Mouse (Mus musculus): ENCODE data around the gene Gcdh. TPM values are rescaled to one million over a fixed set of nuclear protein-coding genes. Genes with fewer than 3 reads are reported as not detected.

Gcdh gene
- polyA plus RNA-seq, 2 experiments = 31.4 to 38.9 TPM

DNA sequence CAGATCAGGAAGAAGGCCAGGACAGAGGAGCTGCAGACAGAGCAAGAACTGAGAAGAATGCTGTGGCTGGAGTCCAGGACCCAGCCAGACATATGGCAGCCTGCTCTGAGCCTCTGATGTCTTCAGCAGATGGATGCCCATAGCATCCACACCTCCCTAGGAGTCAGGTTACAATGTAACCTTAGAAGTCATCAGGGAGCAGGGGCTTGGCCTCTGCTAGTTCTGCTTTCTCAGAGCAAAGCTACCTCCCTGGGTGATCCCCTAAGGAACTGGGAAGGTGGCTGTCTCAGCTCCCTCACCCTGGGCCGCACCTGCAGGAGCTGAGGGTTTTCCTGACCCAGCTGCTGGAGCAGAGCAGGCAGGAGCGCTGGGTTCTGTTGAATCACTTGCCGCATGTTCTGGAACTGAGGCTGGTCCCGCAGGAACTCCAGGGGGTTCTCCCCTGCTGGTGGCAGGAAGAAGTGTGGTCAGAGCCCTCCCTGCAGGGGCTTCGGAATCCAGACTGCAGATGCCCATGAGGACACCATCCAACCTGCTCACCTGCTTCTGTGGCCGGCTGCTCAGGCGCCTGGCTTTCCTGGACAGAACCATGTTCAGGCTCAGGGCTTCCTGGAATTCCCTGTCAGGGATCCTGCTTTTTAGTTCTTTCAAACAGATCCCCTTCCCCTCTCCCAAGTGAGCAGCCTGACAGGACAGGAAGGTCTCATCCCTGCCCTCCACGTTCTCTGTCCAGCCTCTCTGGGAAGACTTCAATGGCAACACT, 56.4 kb downstream of the Gcdh start:
- peak overlapping the region; percentile 97 for H3K27ac ChIP-seq
- no peaks in the 10 kb centered on the region for H3K9me3 ChIP-seq (ENCODE audit: control insufficient read depth, low read length)
- ATAC-seq (ENCODE audit: insufficient read depth) (no peak), DNase-seq (ENCODE audit: low read depth in 3 of 3, low spot score in 3 of 3) (no peak)
- no peak for TF ChIP-seq EP300 (IDR thresholded peaks at IDR 0.05; ENCODE audit: low read depth)
- peak; percentile 52 for TF ChIP-seq CTCF (IDR thresholded peaks at IDR 0.05; ENCODE audit: low read depth)
- peak overlapping the region; percentile 96 for H3K9ac ChIP-seq (replicated peaks)
- peak overlapping the region; percentile 74 to 82 for H3K4me3 ChIP-seq (ENCODE audit: insufficient read depth in 1 of 2, low read depth in 2 of 2, low read length in 2 of 2)
- peaks cover 62% of the 10 kb centered on the region for H3K36me3 ChIP-seq (replicated peaks; ENCODE audit: control insufficient read depth, insufficient read depth, low read depth)
- H3K4me1 ChIP-seq (replicated peaks; ENCODE audit: control insufficient read depth in 2 of 2, insufficient read depth in 2 of 2, low read length in 1 of 2) = peaks cover 39 to 64% of the 10 kb centered on the region in 2 experiments
- peak overlapping the region; percentile 73 for H3K4me2 ChIP-seq (ENCODE audit: low read depth)
- WGBS (ENCODE audit: insufficient replicate concordance) = 78% methylated on average over 8 of the region's 8 CpGs
- H3K27me3 ChIP-seq (ENCODE audit: control insufficient read depth, insufficient read depth, low read length) = no peaks in the 10 kb centered on the region

Small RNAs within 50 kb of the gene (microRNA-seq; reads per million reads assigned to microRNA genes)
- not detected for gene Gm24197
- 4.2 reads per million, percentile 3 among the genes with 10 or more reads in this experiment for gene Mir7069

Other genes with a start within 250 kb of the Gcdh start
Only the 30 nearest of the 32 such genes appear.
- 37.5 and 37.6 TPM in 2 replicates for gene Trmt1, start 207.6 kb downstream of the Gcdh start, polyA plus RNA-seq (2012; rRNA removed)
- 27.4 and 34.1 TPM in 2 replicates for gene Trmt1, start 207.6 kb downstream of the Gcdh start, polyA plus RNA-seq (2014; fragmentation: Nextera tagmentation; extraction: Ambion mirVana)
- 19.0 and 21.2 TPM in 2 replicates for gene Nacc1, start 206.1 kb downstream of the Gcdh start, polyA plus RNA-seq (2012; rRNA removed)
- gene Nacc1, start 206.1 kb downstream of the Gcdh start, polyA plus RNA-seq (2014; fragmentation: Nextera tagmentation; extraction: Ambion mirVana) = 6.3 and 7.6 TPM in 2 replicates
- 45.4 and 46.2 TPM in 2 replicates for gene Lyl1, start 192.5 kb downstream of the Gcdh start, polyA plus RNA-seq (2012; rRNA removed)
- gene Lyl1, start 192.5 kb downstream of the Gcdh start, polyA plus RNA-seq (2014; fragmentation: Nextera tagmentation; extraction: Ambion mirVana) = 55.6 and 57.7 TPM in 2 replicates
- 10.9 and 11.9 TPM in 2 replicates for gene G430095P16Rik, start 170.9 kb downstream of the Gcdh start, polyA plus RNA-seq (2012; rRNA removed)
- gene G430095P16Rik, start 170.9 kb downstream of the Gcdh start, polyA plus RNA-seq (2014; fragmentation: Nextera tagmentation; extraction: Ambion mirVana) = 8.3 and 10.3 TPM in 2 replicates
- gene Nfix, start 93.6 kb downstream of the Gcdh start, polyA plus RNA-seq (2012; rRNA removed) = 1.2 and 1.4 TPM in 2 replicates
- gene Nfix, start 93.6 kb downstream of the Gcdh start, polyA plus RNA-seq (2014; fragmentation: Nextera tagmentation; extraction: Ambion mirVana) = 2.5 and 3.1 TPM in 2 replicates
- gene Dand5, start 71.1 kb downstream of the Gcdh start, polyA plus RNA-seq (2012; rRNA removed) = 1.9 TPM in 2 replicates
- 2.5 and 2.7 TPM in 2 replicates for gene Dand5, start 71.1 kb downstream of the Gcdh start, polyA plus RNA-seq (2014; fragmentation: Nextera tagmentation; extraction: Ambion mirVana)
- gene Gadd45gip1, start 62.4 kb downstream of the Gcdh start, polyA plus RNA-seq (2012; rRNA removed) = 24.4 and 31.0 TPM in 2 replicates
- gene Gadd45gip1, start 62.4 kb downstream of the Gcdh start, polyA plus RNA-seq (2014; fragmentation: Nextera tagmentation; extraction: Ambion mirVana) = 50.2 and 55.7 TPM in 2 replicates
- gene Rad23a, start 53.3 kb downstream of the Gcdh start, polyA plus RNA-seq (2012; rRNA removed) = 139 and 184 TPM in 2 replicates
- 258 and 279 TPM in 2 replicates for gene Rad23a, start 53.3 kb downstream of the Gcdh start, polyA plus RNA-seq (2014; fragmentation: Nextera tagmentation; extraction: Ambion mirVana)
- 144 and 262 TPM in 2 replicates for gene Calr, start 47.0 kb downstream of the Gcdh start, polyA plus RNA-seq (2012; rRNA removed)
- gene Calr, start 47.0 kb downstream of the Gcdh start, polyA plus RNA-seq (2014; fragmentation: Nextera tagmentation; extraction: Ambion mirVana) = 348 and 351 TPM in 2 replicates
- 53.5 and 54.8 TPM in 2 replicates for gene Farsa, start 36.9 kb downstream of the Gcdh start, polyA plus RNA-seq (2012; rRNA removed)
- gene Farsa, start 36.9 kb downstream of the Gcdh start, polyA plus RNA-seq (2014; fragmentation: Nextera tagmentation; extraction: Ambion mirVana) = 45.8 and 48.7 TPM in 2 replicates
- gene Syce2, start 21.8 kb downstream of the Gcdh start, polyA plus RNA-seq (2012; rRNA removed) = 16.7 and 26.4 TPM in 2 replicates
- gene Syce2, start 21.8 kb downstream of the Gcdh start, polyA plus RNA-seq (2014; fragmentation: Nextera tagmentation; extraction: Ambion mirVana) = 78.2 and 80.2 TPM in 2 replicates
- 209 and 251 TPM in 2 replicates for gene Klf1, start 8.0 kb upstream of the Gcdh start, polyA plus RNA-seq (2012; rRNA removed)
- 522 and 566 TPM in 2 replicates for gene Klf1, start 8.0 kb upstream of the Gcdh start, polyA plus RNA-seq (2014; fragmentation: Nextera tagmentation; extraction: Ambion mirVana)
- gene Dnase2a, start 14.6 kb upstream of the Gcdh start, polyA plus RNA-seq (2012; rRNA removed) = 9.6 and 11.0 TPM in 2 replicates
- gene Dnase2a, start 14.6 kb upstream of the Gcdh start, polyA plus RNA-seq (2014; fragmentation: Nextera tagmentation; extraction: Ambion mirVana) = 8.4 and 8.5 TPM in 2 replicates
- gene Mast1, start 43.4 kb upstream of the Gcdh start, polyA plus RNA-seq (2012; rRNA removed) = 0.06 and 0.21 TPM in 2 replicates
- gene Mast1, start 43.4 kb upstream of the Gcdh start, polyA plus RNA-seq (2014; fragmentation: Nextera tagmentation; extraction: Ambion mirVana) = 0.08 and 0.14 TPM in 2 replicates
- 0.03 TPM in 1 of 2 replicates, not detected in the other for gene Rtbdn, start 53.1 kb upstream of the Gcdh start, polyA plus RNA-seq (2012; rRNA removed)
- gene Rtbdn, start 53.1 kb upstream of the Gcdh start, polyA plus RNA-seq (2014; fragmentation: Nextera tagmentation; extraction: Ambion mirVana) = not detected in 2 replicates
- not detected in 2 replicates for gene Gm49661, start 75.5 kb upstream of the Gcdh start, polyA plus RNA-seq (2012; rRNA removed)
- not detected in 2 replicates for gene Gm49661, start 75.5 kb upstream of the Gcdh start, polyA plus RNA-seq (2014; fragmentation: Nextera tagmentation; extraction: Ambion mirVana)
- gene Prdx2, start 75.7 kb upstream of the Gcdh start, polyA plus RNA-seq (2012; rRNA removed) = 1,117 and 1,155 TPM in 2 replicates
- gene Prdx2, start 75.7 kb upstream of the Gcdh start, polyA plus RNA-seq (2014; fragmentation: Nextera tagmentation; extraction: Ambion mirVana) = 2,207 and 2,282 TPM in 2 replicates
- 49.3 and 56.2 TPM in 2 replicates for gene Rnaseh2a, start 75.8 kb upstream of the Gcdh start, polyA plus RNA-seq (2012; rRNA removed)
- gene Rnaseh2a, start 75.8 kb upstream of the Gcdh start, polyA plus RNA-seq (2014; fragmentation: Nextera tagmentation; extraction: Ambion mirVana) = 107 and 125 TPM in 2 replicates
- 8.3 and 10.5 TPM in 2 replicates for gene Junb, start 84.8 kb upstream of the Gcdh start, polyA plus RNA-seq (2012; rRNA removed)
- 10.5 and 11.2 TPM in 2 replicates for gene Junb, start 84.8 kb upstream of the Gcdh start, polyA plus RNA-seq (2014; fragmentation: Nextera tagmentation; extraction: Ambion mirVana)
- 2.3 and 4.3 TPM in 2 replicates for gene Hook2, start 96.7 kb upstream of the Gcdh start, polyA plus RNA-seq (2012; rRNA removed)
- gene Hook2, start 96.7 kb upstream of the Gcdh start, polyA plus RNA-seq (2014; fragmentation: Nextera tagmentation; extraction: Ambion mirVana) = 3.2 and 4.3 TPM in 2 replicates
- 0.02 TPM in 1 of 2 replicates, not detected in the other for gene Best2, start 120.6 kb upstream of the Gcdh start, polyA plus RNA-seq (2012; rRNA removed)
- gene Best2, start 120.6 kb upstream of the Gcdh start, polyA plus RNA-seq (2014; fragmentation: Nextera tagmentation; extraction: Ambion mirVana) = not detected in 2 replicates
- 83.4 and 85.3 TPM in 2 replicates for gene Asna1, start 131.4 kb upstream of the Gcdh start, polyA plus RNA-seq (2012; rRNA removed)
- gene Asna1, start 131.4 kb upstream of the Gcdh start, polyA plus RNA-seq (2014; fragmentation: Nextera tagmentation; extraction: Ambion mirVana) = 56.9 and 58.8 TPM in 2 replicates
- 74.0 and 100 TPM in 2 replicates for gene Trir, start 132.9 kb upstream of the Gcdh start, polyA plus RNA-seq (2012; rRNA removed)
- 84.4 and 89.3 TPM in 2 replicates for gene Trir, start 132.9 kb upstream of the Gcdh start, polyA plus RNA-seq (2014; fragmentation: Nextera tagmentation; extraction: Ambion mirVana)
- 24.8 and 25.2 TPM in 2 replicates for gene Tnpo2, start 143.0 kb upstream of the Gcdh start, polyA plus RNA-seq (2012; rRNA removed)
- gene Tnpo2, start 143.0 kb upstream of the Gcdh start, polyA plus RNA-seq (2014; fragmentation: Nextera tagmentation; extraction: Ambion mirVana) = 9.9 and 10.2 TPM in 2 replicates
- 8.9 and 13.5 TPM in 2 replicates for gene Fbxw9, start 166.1 kb upstream of the Gcdh start, polyA plus RNA-seq (2012; rRNA removed)
- gene Fbxw9, start 166.1 kb upstream of the Gcdh start, polyA plus RNA-seq (2014; fragmentation: Nextera tagmentation; extraction: Ambion mirVana) = 5.7 and 6.0 TPM in 2 replicates
- 0.29 TPM in 1 of 2 replicates, not detected in the other for gene Gm5741, start 174.1 kb upstream of the Gcdh start, polyA plus RNA-seq (2012; rRNA removed)
- gene Gm5741, start 174.1 kb upstream of the Gcdh start, polyA plus RNA-seq (2014; fragmentation: Nextera tagmentation; extraction: Ambion mirVana) = not detected in 2 replicates
- gene Dhps, start 177.8 kb upstream of the Gcdh start, polyA plus RNA-seq (2012; rRNA removed) = 19.6 and 21.5 TPM in 2 replicates
- 30.9 and 36.4 TPM in 2 replicates for gene Dhps, start 177.8 kb upstream of the Gcdh start, polyA plus RNA-seq (2014; fragmentation: Nextera tagmentation; extraction: Ambion mirVana)
- 40.6 and 51.8 TPM in 2 replicates for gene Wdr83os, start 186.8 kb upstream of the Gcdh start, polyA plus RNA-seq (2012; rRNA removed)
- 61.8 and 71.5 TPM in 2 replicates for gene Wdr83os, start 186.8 kb upstream of the Gcdh start, polyA plus RNA-seq (2014; fragmentation: Nextera tagmentation; extraction: Ambion mirVana)
- 21.2 and 26.0 TPM in 2 replicates for gene Wdr83, start 187.4 kb upstream of the Gcdh start, polyA plus RNA-seq (2012; rRNA removed)
- gene Wdr83, start 187.4 kb upstream of the Gcdh start, polyA plus RNA-seq (2014; fragmentation: Nextera tagmentation; extraction: Ambion mirVana) = 20.1 and 24.4 TPM in 2 replicates
- gene Man2b1, start 189.3 kb upstream of the Gcdh start, polyA plus RNA-seq (2012; rRNA removed) = 15.2 and 19.5 TPM in 2 replicates
- gene Man2b1, start 189.3 kb upstream of the Gcdh start, polyA plus RNA-seq (2014; fragmentation: Nextera tagmentation; extraction: Ambion mirVana) = 17.2 and 20.6 TPM in 2 replicates

Measured in liver, embryonic 14.5 days (tissue).